Mouse (Mus musculus): ENCODE data around the gene Ccdc60.

Ccdc60 gene

GRCm38 (mm10) chr5:116271511-116272227 lies 17.1 kb downstream of the Ccdc60 start:
- DNase-seq (ENCODE audit: low read depth) = no peak

GRCm38 (mm10) chr5:116269212-116270145 lies 19.3 kb downstream of the Ccdc60 start:
- DNase-seq (ENCODE audit: low read depth) = no peak

GRCm38 (mm10) chr5:116262689-116263088 lies 26.1 kb downstream of the Ccdc60 start:
- DNase-seq (ENCODE audit: low read depth) = no peak

- no peak for DNase-seq (ENCODE audit: low read depth)
These were observed 26.8 kb downstream of the Ccdc60 start for GRCm38 (mm10) chr5:116261944-116262343.

- DNase-seq (ENCODE audit: low read depth) = no peak
These were observed 28.4 kb downstream of the Ccdc60 start for GRCm38 (mm10) chr5:116260356-116260755.

GRCm38 (mm10) chr5:116258321-116258860 lies 30.4 kb downstream of the Ccdc60 start:
- no peak for DNase-seq (ENCODE audit: low read depth)

GRCm38 (mm10) chr5:116253914-116254313 lies 34.9 kb downstream of the Ccdc60 start:
- DNase-seq (ENCODE audit: low read depth) = no peak

GRCm38 (mm10) chr5:116252186-116252585 lies 36.6 kb downstream of the Ccdc60 start:
- no peak for DNase-seq (ENCODE audit: low read depth)

GRCm38 (mm10) chr5:116246642-116247041 lies 42.1 kb downstream of the Ccdc60 start:
- no peak for DNase-seq (ENCODE audit: low read depth)

GRCm38 (mm10) chr5:116244476-116244875 lies 44.3 kb downstream of the Ccdc60 start:
- DNase-seq (ENCODE audit: low read depth) = no peak

- no peak for DNase-seq (ENCODE audit: low read depth)
These were observed 45.2 kb downstream of the Ccdc60 start for GRCm38 (mm10) chr5:116243622-116244021.

GRCm38 (mm10) chr5:116231841-116232643 lies 56.7 kb downstream of the Ccdc60 start:
- peak; percentile 8 for DNase-seq (ENCODE audit: low read depth)

- no peak for DNase-seq (ENCODE audit: low read depth)
These were observed 60.4 kb downstream of the Ccdc60 start for GRCm38 (mm10) chr5:116228414-116228813.

GRCm38 (mm10) chr5:116224023-116224422 lies 64.8 kb downstream of the Ccdc60 start:
- DNase-seq (ENCODE audit: low read depth) = no peak

GRCm38 (mm10) chr5:116221916-116222315 lies 66.9 kb downstream of the Ccdc60 start:
- DNase-seq (ENCODE audit: low read depth) = no peak

- no peak for DNase-seq (ENCODE audit: low read depth)
These were observed 69.5 kb downstream of the Ccdc60 start for GRCm38 (mm10) chr5:116219288-116219687.

GRCm38 (mm10) chr5:116212706-116213105 lies 76.1 kb downstream of the Ccdc60 start:
- peak; percentile 2 for DNase-seq (ENCODE audit: low read depth)

GRCm38 (mm10) chr5:116209378-116210091 lies 79.2 kb downstream of the Ccdc60 start:
- no peak for DNase-seq (ENCODE audit: low read depth)

- no peak for DNase-seq (ENCODE audit: low read depth)
These were observed 79.9 kb downstream of the Ccdc60 start for GRCm38 (mm10) chr5:116208741-116209368.

GRCm38 (mm10) chr5:116202692-116203091 lies 86.1 kb downstream of the Ccdc60 start:
- no peak for DNase-seq (ENCODE audit: low read depth)

- DNase-seq (ENCODE audit: low read depth) = no peak
These were observed 94.3 kb downstream of the Ccdc60 start for GRCm38 (mm10) chr5:116194499-116194898.
